Mouse (Mus musculus) CH12.LX (cell line): ENCODE measurements around the gene Ston2. TPM values are rescaled to one million over a fixed set of nuclear protein-coding genes. Genes with fewer than 3 reads are reported as not detected.

ENCODE experiments used
- DNase-seq: peaks from one replicate; pipeline ENCODE4 v3.0.0-alpha.2; 2013; ENCODE audit errors: extremely low read depth
- H3K27ac ChIP-seq: 2 replicates; pipeline ENCODE4 v1.5.1; 2012; ENCODE audit warnings: low read depth, mild to moderate bottlenecking, control low read depth, moderate library complexity; ENCODE audit not compliant: insufficient read depth
- H3K27me3 ChIP-seq: replicated peaks from 2 replicates; pipeline ENCODE3; 2012; ENCODE audit warnings: inconsistent platforms
- H3K36me3 ChIP-seq, 2 experiments: replicated peaks in 1 of 2; 2 replicates each; pipeline versions ENCODE3 to v1.6.1; 2012; ENCODE audit warnings: inconsistent platforms in 1 of 2, low read length in 1 of 2, mild to moderate bottlenecking in 1 of 2, mixed read lengths in 1 of 2, moderate library complexity in 1 of 2; ENCODE audit not compliant: control insufficient read depth in 1 of 2, insufficient read depth in 1 of 2
- H3K4me1 ChIP-seq, 2 experiments: 2 replicates each; pipeline ENCODE4 v1.6.1; 2012; ENCODE audit warnings: inconsistent platforms in 1 of 2, moderate library complexity in 1 of 2; ENCODE audit not compliant: insufficient read depth in 2 of 2, control insufficient read depth in 1 of 2
- H3K4me2 ChIP-seq: 2 replicates; pipeline ENCODE4 v1.6.1; 2012; ENCODE audit warnings: low read depth, mild to moderate bottlenecking, control low read depth; ENCODE audit not compliant: poor library complexity, insufficient read depth, severe bottlenecking
- H3K4me3 ChIP-seq, 3 experiments: fragments of 150-350 bp in 1 of 3; sonication (generic) in 1 of 3; replicated peaks in 1 of 3; 2 replicates each; pipeline versions ENCODE3 to v1.5.1; 2011 to 2012; ENCODE audit warnings: low read depth in 2 of 3, low read length in 2 of 3, mild to moderate bottlenecking in 2 of 3, moderate library complexity in 2 of 3, control low read depth in 1 of 3, improper control_type of control experiment in 1 of 3, inconsistent platforms in 1 of 3, mixed read lengths in 1 of 3; ENCODE audit not compliant: poor library complexity in 1 of 3
- H3K79me2 ChIP-seq: replicated peaks from 2 replicates; pipeline ENCODE4 v1.6.1; 2012; ENCODE audit warnings: mild to moderate bottlenecking, moderate library complexity; ENCODE audit not compliant: control insufficient read depth, poor library complexity, insufficient read depth, severe bottlenecking; ENCODE audit errors: extremely low read depth
- H3K9ac ChIP-seq: 2 replicates; pipeline ENCODE4 v1.6.1; 2012; ENCODE audit warnings: low read depth, mild to moderate bottlenecking, control low read depth, moderate library complexity; ENCODE audit not compliant: insufficient read depth
- H3K9me3 ChIP-seq: replicated peaks from 2 replicates; pipeline ENCODE3; 2012; ENCODE audit warnings: low read length, inconsistent platforms, mixed read lengths
- GABPA ChIP-seq: IDR thresholded peaks from 2 replicates; pipeline ENCODE4 v1.6.1; 2012; ENCODE audit warnings: low read depth, low read length, improper control_type of control experiment, inconsistent platforms; ENCODE audit not compliant: insufficient replicate concordance
- KAT2A ChIP-seq: IDR thresholded peaks from 2 replicates; pipeline ENCODE4 v1.6.1; 2012; ENCODE audit warnings: low read length, improper control_type of control experiment, inconsistent platforms; ENCODE audit not compliant: insufficient replicate concordance
- MAX ChIP-seq: IDR thresholded peaks from 2 replicates; pipeline ENCODE4 v1.6.1; 2011; ENCODE audit warnings: low read length, improper control_type of control experiment
- MEF2A ChIP-seq: IDR thresholded peaks from 2 replicates; pipeline ENCODE4 v1.6.1; 2014; ENCODE audit warnings: low read depth, mild to moderate bottlenecking, inconsistent platforms, low read length, improper control_type of control experiment, borderline replicate concordance
- POLR2A ChIP-seq: IDR thresholded peaks from 2 replicates; pipeline ENCODE4 v1.6.1; 2011; ENCODE audit warnings: low read depth, mild to moderate bottlenecking, improper control_type of control experiment, low read length
- TBP ChIP-seq: conservative IDR thresholded peaks from 2 replicates; pipeline ENCODE4 v1.6.1; 2011; ENCODE audit warnings: low read depth, low read length, improper control_type of control experiment
- USF1 ChIP-seq: IDR thresholded peaks from 2 replicates; pipeline ENCODE4 v1.6.1; 2014; ENCODE audit warnings: low read depth, mild to moderate bottlenecking, inconsistent platforms, low read length, improper control_type of control experiment
- ZKSCAN1 ChIP-seq: IDR thresholded peaks from 2 replicates; pipeline ENCODE4 v1.6.1; 2012; ENCODE audit warnings: low read depth, inconsistent platforms, low read length, improper control_type of control experiment, borderline replicate concordance
- ZMIZ1 ChIP-seq: IDR thresholded peaks from 2 replicates; pipeline ENCODE4 v1.6.1; 2012; ENCODE audit warnings: low read depth, mild to moderate bottlenecking, inconsistent platforms, low read length, improper control_type of control experiment
- dilution Hi-C: fragments of 300-500 bp; cut with MboI; formaldehyde crosslinking; loops from 2 replicates; pipeline ENCODE4 v1.14.3; 2020; ENCODE audit warnings: low sequenced_read_pairs; ENCODE audit not compliant: extremely low pct_unique_long_range_greater_than_20kb, extremely low pct_ligation_motif_present
- in situ Hi-C: fragments of 300-500 bp; cut with MboI; formaldehyde crosslinking; loops from 3 replicates; pipeline ENCODE4 v1.14.3; 2019; ENCODE audit warnings: low sequenced_read_pairs, low pct_ligation_motif_present, low pct_unique_long_range_greater_than_20kb, mixed read lengths
- polyA plus RNA-seq: library from polyadenylated mRNA; unstranded; fragments of >175 nt; gene quantifications from 2 replicates; pipeline ENCODE4 v1.2.1, GENCODE M21; 2012; ENCODE audit warnings: low read depth; ENCODE audit not compliant: insufficient read length
- total RNA-seq, 2 experiments: library from RNA; depleted of rRNA; stranded (reverse); fragments of 300-350 nt in 1 of 2; fragments of >200 nt in 1 of 2; gene quantifications; 2 replicates each; pipeline ENCODE4 v1.2.3; 2012 to 2014

Ston2 gene
- total and polyA plus RNA-seq, 3 experiments: 0.21 to 0.34 TPM; not detected in 1

- no peak for TF ChIP-seq KAT2A
- no peak for TF ChIP-seq TBP
- no peak for TF ChIP-seq ZMIZ1
- TF ChIP-seq POLR2A: no peak
Measured at GRCm38 (mm10) chr12:91585206-91585605, 203.0 kb downstream of the Ston2 start (continued).

GRCm38 (mm10) chr12:91583409-91583808, 204.8 kb downstream of the Ston2 start:
- TF ChIP-seq ZKSCAN1 (no peak), GABPA (no peak), MEF2A (no peak), MAX (no peak), USF1 (no peak)
- Histone ChIP-seq H3K27ac (no peak overlapping the region), H3K9me3 (peaks cover 6% of the 10 kb centered on the region), H3K79me2 (peaks cover 62% of the 10 kb centered on the region), H3K4me3 (no peak overlapping the region), H3K27me3 (no peaks in the 10 kb centered on the region), H3K4me2 (peak overlapping the region; percentile 37), H3K4me1 (peaks cover 6 to 68% of the 10 kb centered on the region in 2 experiments), H3K36me3 (peaks cover 18 to 58% of the 10 kb centered on the region in 2 experiments), H3K9ac (peak overlapping the region; percentile 53; the same call in 1 of the 2 replicates)
- DNase-seq: no peak
- in situ Hi-C loops (no loop called here), dilution Hi-C loops (no loop called here)

Other genes starting within 250 kb of the Ston2 start
- 25.7 and 29.0 TPM in 2 replicates for gene Gtf2a1, start 197.9 kb downstream of the Ston2 start, total RNA-seq (2012; rRNA removed)
- 16.0 and 19.2 TPM in 2 replicates for gene Gtf2a1, start 197.9 kb downstream of the Ston2 start, total RNA-seq (2014; rRNA removed)
- 34.5 and 36.2 TPM in 2 replicates for gene Gtf2a1, start 197.9 kb downstream of the Ston2 start, polyA plus RNA-seq
- gene Sel1l, start 60.8 kb upstream of the Ston2 start, total RNA-seq (2012; rRNA removed): 126 and 155 TPM in 2 replicates
- 46.6 and 49.0 TPM in 2 replicates for gene Sel1l, start 60.8 kb upstream of the Ston2 start, total RNA-seq (2014; rRNA removed)
- gene Sel1l, start 60.8 kb upstream of the Ston2 start, polyA plus RNA-seq: 84.7 and 90.7 TPM in 2 replicates